Mouse (Mus musculus) cerebellum, adult 2 months (tissue): Measurements from ENCODE around the gene Pdha1. TPM values are rescaled to one million over a fixed set of nuclear protein-coding genes. Genes with fewer than 3 reads are reported as not detected.

ENCODE experiments used
- DNase-seq, 2 experiments: peaks; one replicate each; pipeline ENCODE4 v3.0.0; 2021
- H3K27ac ChIP-seq: fragments of 200-500 bp; 2 replicates; pipeline ENCODE4 v1.5.1; 2012; ENCODE audit warnings: low read length, control low read depth, inconsistent platforms; ENCODE audit not compliant: insufficient read depth
- H3K27me3 ChIP-seq: fragments of 200-500 bp; 2 replicates; pipeline ENCODE4 v1.6.1; 2012; ENCODE audit warnings: inconsistent platforms, mild to moderate bottlenecking, low read length, moderate library complexity; ENCODE audit not compliant: control insufficient read depth, insufficient read depth
- H3K4me1 ChIP-seq: fragments of 200-500 bp; 2 replicates; pipeline ENCODE4 v1.6.1; 2011; ENCODE audit warnings: low read length; ENCODE audit not compliant: control insufficient read depth, insufficient read depth
- H3K4me3 ChIP-seq: fragments of 200-500 bp; replicated peaks from 2 replicates; pipeline ENCODE3; 2011; ENCODE audit warnings: mild to moderate bottlenecking, low read depth, low read length, control low read depth; ENCODE audit not compliant: insufficient read depth
- CTCF ChIP-seq: fragments of 200-500 bp; IDR thresholded peaks from 2 replicates; pipeline ENCODE4 v1.5.1; 2011; ENCODE audit warnings: low read depth, mild to moderate bottlenecking, control low read depth, low read length, moderate library complexity, borderline replicate concordance; ENCODE audit not compliant: insufficient read depth
- POLR2A ChIP-seq: fragments of 200-500 bp; IDR thresholded peaks from 2 replicates; pipeline ENCODE4 v1.6.1; 2011; ENCODE audit warnings: low read length, control low read depth, borderline replicate concordance; ENCODE audit not compliant: insufficient read depth
- WGBS: fragments of 180-500 bp; shearing (Covaris S2); methylation state at CpG from one replicate; pipeline ENCODE4 v1.1.7; 2018; 5-methylcytosine and 5-hydroxymethylcytosine counted together
- polyA plus RNA-seq: library from polyadenylated mRNA; depleted of rRNA; stranded (reverse); fragments of >200 nt; gene quantifications from 2 replicates; pipeline ENCODE4 v1.2.3, GENCODE M21; 2012; rRNA removed

Gene Pdha1
- polyA plus RNA-seq = 149 and 153 TPM in 2 replicates

- TF ChIP-seq CTCF (no peak), POLR2A (peak; percentile 44; the same call in 1 of the 2 replicates)
- DNase-seq = peak; percentile 87
- no peaks in the 10 kb centered on the region for H3K27me3 ChIP-seq
- peak within 1 kb of the TSS; percentile 95 for H3K27ac ChIP-seq
- H3K4me3 ChIP-seq = peak within 1 kb of the TSS; percentile 86
- 6% methylated on average over 61 of the region's 67 CpGs for WGBS
- H3K4me1 ChIP-seq = no peaks in the 10 kb centered on the region; the same call in 1 of the 2 replicates
Measured at GRCm38 (mm10) chrX:160137861-160138717, at the start of gene Pdha1. Gene Pdha1 (minus strand): TSS chrX:160138413.

- 61% methylated on average over 3 of the region's 3 CpGs for WGBS
- Histone ChIP-seq H3K4me1 (no peaks in the 10 kb centered on the region), H3K27ac (no peak overlapping the region), H3K27me3 (no peaks in the 10 kb centered on the region), H3K4me3 (no peak overlapping the region)
- DNase-seq = no peak
- TF ChIP-seq POLR2A = no peak
- no peak for TF ChIP-seq CTCF
Measured at GRCm38 (mm10) chrX:160179032-160179431, 40.8 kb upstream of the Pdha1 start.

GRCm38 (mm10) chrX:160170150-160170549 lies 31.9 kb upstream of the Pdha1 start:
- Histone ChIP-seq H3K27me3 (no peaks in the 10 kb centered on the region), H3K4me1 (no peaks in the 10 kb centered on the region), H3K4me3 (no peak overlapping the region), H3K27ac (no peak overlapping the region)
- DNase-seq = peak; percentile 24 to 61
- TF ChIP-seq CTCF = peak; percentile 47; the same call in 1 of the 2 replicates
- TF ChIP-seq POLR2A = no peak
- 21% methylated on average over 3 of the region's 3 CpGs for WGBS

GRCm38 (mm10) chrX:160166246-160166985 lies 28.2 kb upstream of the Pdha1 start:
- Histone ChIP-seq H3K27me3 (no peaks in the 10 kb centered on the region), H3K4me1 (no peaks in the 10 kb centered on the region), H3K27ac (no peak overlapping the region), H3K4me3 (no peak overlapping the region)
- 22% methylated on average over 6 of the region's 6 CpGs for WGBS
- no peak for DNase-seq
- no peak for TF ChIP-seq POLR2A
- TF ChIP-seq CTCF = no peak

- no peak for DNase-seq
- 90% methylated on average over 3 of the region's 3 CpGs for WGBS
- no peak for TF ChIP-seq CTCF
- no peak for TF ChIP-seq POLR2A
- no peak overlapping the region for H3K27ac ChIP-seq
- no peaks in the 10 kb centered on the region for H3K4me1 ChIP-seq
- no peak overlapping the region for H3K4me3 ChIP-seq
- H3K27me3 ChIP-seq = no peaks in the 10 kb centered on the region
Measured at GRCm38 (mm10) chrX:160164259-160164658, 26.0 kb upstream of the Pdha1 start.

- DNase-seq = no peak
- 58% methylated on average over 4 of the region's 4 CpGs for WGBS
Measured at GRCm38 (mm10) chrX:160153147-160153815, 15.1 kb upstream of the Pdha1 start.

GRCm38 (mm10) chrX:160148859-160149258 lies 10.6 kb upstream of the Pdha1 start:
- no peaks in the 10 kb centered on the region for H3K27me3 ChIP-seq
- no peak overlapping the region for H3K27ac ChIP-seq
- no peak overlapping the region for H3K4me3 ChIP-seq
- 90% methylated on average over 3 of the region's 3 CpGs for WGBS
- no peak for TF ChIP-seq POLR2A
- no peak for TF ChIP-seq CTCF
- no peaks in the 10 kb centered on the region for H3K4me1 ChIP-seq
- no peak for DNase-seq

More at GRCm38 (mm10) chrX:160153147-160153815, 15.1 kb upstream of the Pdha1 start:
- H3K4me3 ChIP-seq = no peak overlapping the region
- no peak overlapping the region for H3K27ac ChIP-seq
- no peaks in the 10 kb centered on the region for H3K4me1 ChIP-seq
- no peaks in the 10 kb centered on the region for H3K27me3 ChIP-seq
- TF ChIP-seq POLR2A (no peak), CTCF (no peak)
